Mouse (Mus musculus) B cell, adult 67 days (primary cell): ENCODE data around the gene Cyp4a10. TPM values are rescaled to one million over a fixed set of nuclear protein-coding genes. Genes with fewer than 3 reads are reported as not detected.

ENCODE experiments used
- total RNA-seq, 2 experiments: library from RNA; stranded (reverse); gene quantifications; 4 replicates each; pipeline ENCODE4 v1.2.4; 2023

Gene Cyp4a10
- total RNA-seq: not detected

DNA sequence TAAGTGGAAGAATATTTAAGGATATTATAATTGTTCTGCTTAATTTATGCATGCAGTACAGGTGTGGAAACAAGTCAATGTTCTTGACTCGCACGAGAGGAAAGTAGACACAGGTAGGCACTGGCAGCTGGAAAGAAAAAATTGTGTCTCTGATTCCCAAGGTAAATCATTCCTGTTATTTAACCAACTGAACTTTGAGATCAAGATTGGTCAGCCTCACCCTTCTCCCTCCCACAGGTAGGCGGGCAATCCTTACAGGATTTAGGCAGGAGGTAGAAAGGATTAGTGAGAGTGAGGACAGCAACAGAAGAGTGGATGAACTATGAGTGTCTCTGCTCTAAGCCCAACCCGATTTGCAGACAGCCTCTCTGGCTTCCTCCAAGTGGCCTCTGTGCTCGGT, at the start of gene Cyp4a10:
Gene Cyp4a10, plus strand, starts transcription at position 265 of the 400 bp plus-strand sequence.

DNA sequence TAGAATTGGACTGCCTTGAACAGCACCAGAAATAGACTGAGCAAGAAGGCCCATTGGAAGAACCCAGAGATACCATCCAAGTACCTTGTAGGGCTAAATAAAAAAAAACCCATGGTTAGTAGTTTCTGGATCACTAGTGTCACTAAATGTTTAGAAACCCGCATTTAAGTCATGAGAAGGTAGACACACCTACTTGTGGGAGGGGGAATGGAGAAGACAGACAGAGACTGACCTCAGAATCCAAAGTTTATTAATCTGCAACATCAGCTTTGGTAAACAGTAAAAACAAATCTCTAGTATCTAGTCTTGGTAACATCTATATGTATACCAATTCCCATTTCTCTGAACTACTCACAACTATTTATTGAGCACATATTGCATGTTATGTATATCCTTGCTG, 22.1 kb upstream of the Cyp4a10 start, which contains the start of gene Cyp4a14:
Gene Cyp4a14, minus strand, starts transcription at position 142 of the 400 bp plus-strand sequence.

DNA sequence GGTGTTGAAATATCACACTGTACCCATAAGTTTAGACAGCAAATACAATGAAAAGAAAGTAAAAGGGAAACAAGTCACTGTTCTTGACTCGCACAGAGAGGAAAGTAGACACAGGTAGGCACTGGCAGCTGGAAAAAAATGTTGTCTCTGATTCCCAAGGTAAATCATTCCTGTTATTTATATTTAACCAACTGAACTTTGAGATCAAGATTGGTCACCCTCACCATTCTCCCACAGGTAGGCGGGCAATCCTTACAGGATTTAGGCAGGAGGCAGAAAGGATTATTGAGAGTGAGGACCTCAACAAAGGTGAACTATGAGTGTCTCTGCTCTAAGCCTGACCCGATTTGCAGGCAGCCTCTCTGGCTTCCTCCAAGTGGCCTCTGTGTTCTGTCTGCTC, 45.3 kb downstream of the Cyp4a10 start, which contains the start of gene Cyp4a31:
Gene Cyp4a31, plus strand, starts transcription at position 249 of the 400 bp plus-strand sequence.

Other genes starting within 250 kb of the Cyp4a10 start
- gene Cyp4a12a, start 219.2 kb upstream of the Cyp4a10 start, total RNA-seq: not detected
- gene Cyp4a12b, start 106.6 kb upstream of the Cyp4a10 start, total RNA-seq: not detected
- not detected for gene Cyp4a30b, start 65.7 kb upstream of the Cyp4a10 start, total RNA-seq
- not detected for gene Cyp4a14, start 22.1 kb upstream of the Cyp4a10 start, total RNA-seq
- not detected for gene Cyp4a31, start 45.4 kb downstream of the Cyp4a10 start, total RNA-seq
- gene Cyp4a32, start 82.7 kb downstream of the Cyp4a10 start, total RNA-seq: not detected
- gene Cyp4b1, start 129.5 kb downstream of the Cyp4a10 start, total RNA-seq: not detected
- 10 to 100 TPM; 50.7 to 54.4 TPM for gene Efcab14, start 219.5 kb downstream of the Cyp4a10 start, total RNA-seq